Mouse (Mus musculus): Measurements from ENCODE around the gene Slc46a3. TPM values are rescaled to one million over a fixed set of nuclear protein-coding genes. Genes with fewer than 3 reads are reported as not detected.

Gene Slc46a3
- polyA plus RNA-seq, 1 experiment from 2014 or later, result 3.0 TPM

GRCm38 (mm10) chr5:147828846-147829245, 65.8 kb downstream of the Slc46a3 start:
- Histone ChIP-seq H3K9me3 (replicated peaks; ENCODE audit: low read length) (no peaks in the 10 kb centered on the region), H3K36me3 (ENCODE audit: insufficient read depth, low read length) (no peaks in the 10 kb centered on the region), H3K4me3 (replicated peaks; ENCODE audit: low read depth, low read length) (no peak overlapping the region), H3K4me2 (ENCODE audit: low read length) (no peak overlapping the region), H3K27ac (no peak overlapping the region), H3K27me3 (ENCODE audit: insufficient read depth, low read length) (no peaks in the 10 kb centered on the region), H3K4me1 (replicated peaks; ENCODE audit: insufficient read depth, low read length) (no peaks in the 10 kb centered on the region), H3K9ac (ENCODE audit: low read depth, low read length) (no peak overlapping the region)
- WGBS, result 51% methylated on average over 8 of the region's 8 CpGs
- no peak for TF ChIP-seq CTCF (IDR thresholded peaks at IDR 0.05; ENCODE audit: low read depth)
- ATAC-seq (replicated peaks; ENCODE audit: low FRiP score, low read depth) (no peak), DNase-seq (ENCODE audit: low spot score) (no peak)

Other genes with a start within 250 kb of the Slc46a3 start
- 10.3 and 10.9 TPM in 2 replicates for gene Flt1, start 168.8 kb downstream of the Slc46a3 start, polyA plus RNA-seq (2015; fragmentation: Nextera tagmentation; extraction: Ambion mirVana)
- 521 and 525 TPM in 2 replicates for gene Pomp, start 34.4 kb downstream of the Slc46a3 start, polyA plus RNA-seq (2015; fragmentation: Nextera tagmentation; extraction: Ambion mirVana)
- 3.2 and 4.1 TPM in 2 replicates for gene Mtus2, start 62.5 kb upstream of the Slc46a3 start, polyA plus RNA-seq (2015; fragmentation: Nextera tagmentation; extraction: Ambion mirVana)